Mouse (Mus musculus) Patski (cell line): ENCODE results near the gene Tectb. TPM values are rescaled to one million over a fixed set of nuclear protein-coding genes. Genes with fewer than 3 reads are reported as not detected.
"Not testable (repeated sequence)": the region's sequence is repeated elsewhere in the genome, so short reads cannot be mapped to it uniquely, and the experiment has no call there.

Experiments used
- ATAC-seq: fragments of 100-300 bp; one replicate; pipeline ENCODE4 v1.8.0; 2021
- CTCF ChIA-PET: fragments of 350-600 bp; sonication (Branson Sonifier 250); formaldehyde crosslinking; loops from one replicate; lab custom pipeline; 2022; ENCODE audit warnings: inconsistent platforms; lab: Charles Lee
- POLR2A ChIA-PET: fragments of 350-600 bp; sonication (Branson Sonifier 250); formaldehyde crosslinking; loops from one replicate; lab custom pipeline; 2022; ENCODE audit warnings: antibody characterized with exemption, inconsistent platforms; lab: Charles Lee
- DNase-seq: peaks from one replicate; pipeline ENCODE4 v3.0.0-alpha.2; 2011; ENCODE audit warnings: low read depth, low spot score
- H3K27me3 ChIP-seq: fragments of 371-371 bp; one replicate; pipeline ENCODE4 v1.5.1; 2021
- CTCF ChIP-seq: fragments of 100-300 bp; IDR thresholded peaks from one replicate; pipeline ENCODE4 v1.5.1; 2021
- in situ Hi-C: fragments of 300-500 bp; cut with MboI; formaldehyde crosslinking; loops from 3 replicates; pipeline ENCODE4 v1.11.1; 2018; ENCODE audit warnings: low pct_unique_long_range_greater_than_20kb, mixed read lengths
- polyA plus RNA-seq: library from polyadenylated mRNA; unstranded; gene quantifications from one replicate; pipeline ENCODE4 v1.2.3, GENCODE M21; 2021

Gene Tectb
- polyA plus RNA-seq, 1 experiment from 2014 or later, result not detected

DNA sequence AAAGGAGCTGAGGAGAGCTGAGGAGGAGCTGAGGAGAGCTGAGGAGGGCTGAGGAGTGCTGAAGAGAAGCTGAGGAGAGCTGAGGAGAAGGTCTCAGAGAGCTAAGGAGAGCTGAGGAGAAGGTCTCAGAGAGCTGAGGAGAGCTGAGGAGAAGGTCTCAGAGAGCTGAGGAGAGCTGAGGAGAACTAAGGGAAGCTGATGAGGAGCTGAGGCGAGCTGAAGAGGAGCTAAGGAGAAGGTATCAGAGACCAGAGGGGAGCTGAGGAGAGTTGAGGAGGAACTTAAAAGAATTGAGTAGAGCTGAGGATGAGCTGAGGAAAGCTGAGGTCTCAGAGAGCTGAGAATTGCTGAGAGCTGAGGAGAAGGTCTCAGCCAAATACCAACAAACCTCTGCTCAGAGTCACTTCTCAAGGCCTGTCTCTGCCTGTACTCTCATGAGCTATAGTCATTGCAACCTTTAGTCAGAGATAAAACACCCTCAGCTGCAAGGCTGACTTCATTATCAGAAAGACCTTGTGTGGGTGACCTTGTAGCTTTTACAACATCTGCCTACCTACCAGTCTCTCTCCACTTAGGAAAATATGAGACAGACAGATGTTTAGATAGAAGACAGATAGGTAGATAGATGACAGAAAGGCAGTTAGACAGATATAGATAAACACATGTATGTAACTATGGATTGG is 15.2 kb upstream of the Tectb start:
- TF ChIP-seq CTCF, result no peak
- no peak for DNase-seq
- ChIA-PET POLR2A (no interaction called here), CTCF (interaction anchor here (0.8 kb wide), 1 partner anchor 9 kb away, joined by 4 read pairs; no protein-coding TSS in a partner anchor)
- H3K27me3 ChIP-seq, result peaks cover 62% of the 10 kb centered on the region
- ATAC-seq, result no peak
- in situ Hi-C loops, result no loop called here

DNA sequence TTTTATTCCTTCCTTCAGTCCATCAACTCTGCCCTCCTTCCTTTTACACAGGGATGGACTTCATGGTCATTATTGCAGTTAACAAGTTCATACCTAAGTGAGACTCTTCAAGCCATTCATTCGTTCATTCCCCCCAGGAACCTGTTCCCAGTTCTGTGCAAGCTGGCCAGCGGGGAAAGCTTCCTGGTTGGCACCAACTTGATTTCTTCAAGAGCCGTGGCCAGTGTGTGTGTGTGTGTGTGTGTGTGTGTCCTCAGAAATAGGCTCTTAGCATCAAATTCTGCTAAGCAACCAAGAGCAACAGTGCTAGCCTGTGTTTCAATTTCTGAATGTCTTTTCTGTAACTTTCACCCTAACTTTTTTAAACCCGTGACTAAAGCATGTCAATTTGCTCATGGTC is 14.6 kb upstream of the Tectb start:
- CTCF ChIA-PET, result no interaction called here
- TF ChIP-seq CTCF, result no peak
- H3K27me3 ChIP-seq, result peaks cover 56% of the 10 kb centered on the region
- ATAC-seq (no peak), DNase-seq (no peak)
- in situ Hi-C loops, result no loop called here
- POLR2A ChIA-PET, result no interaction called here

DNA sequence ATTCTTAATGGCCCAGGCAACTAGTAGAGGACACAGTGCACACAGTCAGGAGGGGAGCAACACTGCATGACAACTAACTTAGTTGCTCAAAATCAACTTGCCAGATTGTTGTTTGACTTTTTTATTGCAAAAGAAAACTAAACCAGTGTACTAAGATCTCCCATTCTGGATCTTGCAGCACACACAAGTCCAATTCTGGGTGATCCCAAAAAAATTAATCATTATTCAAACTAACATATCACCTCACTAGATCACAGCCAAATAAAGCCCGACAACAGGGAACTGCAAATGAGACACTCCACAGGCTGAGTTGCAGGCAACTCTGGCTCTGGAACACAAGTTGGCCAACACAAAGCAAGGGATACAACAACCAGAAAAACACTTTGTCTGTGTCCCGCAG is 13.8 kb upstream of the Tectb start:
- in situ Hi-C loops, result no loop called here
- DNase-seq, result no peak
- H3K27me3 ChIP-seq, result peaks cover 49% of the 10 kb centered on the region
- ChIA-PET CTCF (no interaction called here), POLR2A (no interaction called here)
- TF ChIP-seq CTCF, result no peak
- ATAC-seq, result no peak

DNA sequence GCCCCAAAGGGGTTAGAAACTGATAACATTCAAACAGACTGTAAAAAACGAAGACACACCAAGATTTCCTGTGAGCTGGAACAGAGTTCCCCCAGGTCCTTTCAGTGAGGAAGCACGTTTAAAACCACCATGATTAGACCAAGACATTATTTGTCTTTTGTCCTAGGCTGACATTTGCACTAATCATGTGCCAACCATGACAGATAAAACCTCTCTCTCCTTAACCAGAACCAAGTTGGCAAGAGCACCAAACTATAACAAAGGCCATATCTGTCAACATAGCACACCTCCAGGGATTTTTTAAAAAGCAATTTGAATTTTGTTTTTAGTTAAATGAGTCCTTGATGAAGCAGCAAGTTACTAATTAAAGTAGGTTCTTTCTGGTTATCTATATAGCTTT is 12.8 kb upstream of the Tectb start:
- ATAC-seq (no peak), DNase-seq (no peak)
- CTCF ChIA-PET, result interaction anchor here (1.4 kb wide), 1 partner anchor 11 kb away, joined by 3 read pairs; no protein-coding TSS in a partner anchor
- peaks cover 50% of the 10 kb centered on the region for H3K27me3 ChIP-seq
- TF ChIP-seq CTCF, result no peak
- in situ Hi-C loops, result no loop called here
- POLR2A ChIA-PET, result no interaction called here

DNA sequence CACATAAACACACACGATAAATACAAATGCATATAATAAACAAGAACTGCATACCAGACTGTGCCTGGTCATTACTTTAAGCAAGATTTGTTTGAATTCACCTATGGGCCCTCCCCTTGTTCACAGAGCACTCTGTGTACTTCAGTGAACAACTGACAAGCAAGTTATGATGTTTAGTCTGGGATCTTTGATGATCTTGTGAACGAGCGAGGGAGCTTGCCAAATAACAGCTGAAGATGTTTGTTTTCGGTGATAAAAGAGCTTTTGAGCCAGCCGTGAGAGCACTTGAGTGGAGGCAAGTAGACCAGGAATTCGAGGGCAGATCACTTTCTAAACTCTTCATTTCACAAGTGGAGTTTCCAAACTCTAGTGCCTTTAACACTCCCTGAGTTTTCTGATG is 12.2 kb upstream of the Tectb start:
- in situ Hi-C loops, result no loop called here
- POLR2A ChIA-PET, result no interaction called here
- peaks cover 55% of the 10 kb centered on the region for H3K27me3 ChIP-seq
- ATAC-seq, result no peak
- TF ChIP-seq CTCF, result no peak
- CTCF ChIA-PET, result interaction anchor here (1.4 kb wide), 1 partner anchor 11 kb away, joined by 3 read pairs; no protein-coding TSS in a partner anchor
- DNase-seq, result no peak

DNA sequence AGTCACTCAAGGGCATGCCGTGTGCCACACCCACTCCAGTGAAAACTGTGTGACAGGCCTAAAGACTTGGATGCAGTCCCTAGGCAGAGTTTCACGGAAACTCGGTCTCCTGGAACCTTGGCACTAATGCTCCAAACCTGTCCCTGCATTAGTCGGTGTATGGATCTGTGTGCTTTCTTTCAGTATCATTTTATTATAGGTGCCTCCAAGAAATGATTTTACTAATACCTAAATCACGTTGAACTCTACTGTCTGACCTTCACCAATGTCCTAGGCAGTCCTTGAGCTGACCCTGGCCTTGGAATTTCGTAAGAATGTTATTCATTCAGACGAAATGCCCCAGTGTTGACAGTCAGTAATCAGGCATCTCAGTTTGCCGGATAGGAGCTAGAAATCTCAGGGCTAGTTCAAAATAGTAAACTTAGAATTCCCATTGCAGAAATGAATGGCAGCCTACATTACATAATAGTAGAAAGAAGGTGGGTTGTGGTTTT is 11.2 kb upstream of the Tectb start:
- in situ Hi-C loops, DNase-seq, CTCF ChIA-PET, ATAC-seq, POLR2A ChIA-PET: not testable (repeated sequence)
- H3K27me3 ChIP-seq, result peaks cover 55% of the 10 kb centered on the region

DNA sequence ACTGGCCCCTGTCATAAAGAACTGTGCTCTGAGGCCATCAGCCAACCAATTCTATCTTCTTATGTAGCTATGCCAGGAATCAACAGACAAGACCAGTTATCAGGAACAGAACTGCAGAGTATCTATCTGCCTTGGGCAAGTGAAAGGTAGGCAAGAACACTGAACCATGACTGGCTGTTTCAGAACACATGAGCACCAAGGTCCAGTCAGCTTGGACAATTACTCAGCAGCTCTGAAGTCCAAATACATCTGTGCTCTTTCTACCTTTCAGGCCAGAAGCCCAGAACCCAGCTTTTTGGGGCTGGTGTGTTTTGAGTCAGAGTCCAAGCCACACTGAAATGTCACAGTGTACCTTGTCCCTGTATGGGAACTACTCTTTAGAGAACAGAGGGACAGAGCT is 10.1 kb upstream of the Tectb start:
- ChIA-PET CTCF (no interaction called here), POLR2A (no interaction called here)
- TF ChIP-seq CTCF, result no peak
- in situ Hi-C loops, result no loop called here
- no peak for ATAC-seq
- DNase-seq, result no peak
- peaks cover 61% of the 10 kb centered on the region for H3K27me3 ChIP-seq

DNA sequence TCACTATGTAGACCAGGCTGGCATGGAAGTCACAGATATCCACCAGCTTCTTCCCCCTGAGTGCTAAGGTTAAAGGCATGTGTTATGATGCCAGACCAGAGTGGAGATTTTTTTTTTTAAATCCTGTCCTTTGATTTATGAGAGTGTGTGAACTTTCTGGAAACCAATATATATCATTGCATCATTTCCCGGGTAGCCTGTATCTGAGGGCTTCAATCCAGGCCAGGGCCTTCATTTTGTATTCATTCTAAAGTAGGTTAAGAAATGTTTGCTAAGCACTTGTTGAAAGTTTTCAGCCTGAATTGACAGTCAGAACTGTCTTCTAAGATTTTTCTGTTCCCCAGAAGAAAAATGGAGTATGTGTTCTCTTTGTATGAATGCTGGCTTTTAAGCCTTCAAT is 8.9 kb upstream of the Tectb start:
- in situ Hi-C loops, result no loop called here
- ChIA-PET POLR2A (no interaction called here), CTCF (no interaction called here)
- peaks cover 60% of the 10 kb centered on the region for H3K27me3 ChIP-seq
- TF ChIP-seq CTCF, result no peak
- no peak for DNase-seq
- no peak for ATAC-seq

DNA sequence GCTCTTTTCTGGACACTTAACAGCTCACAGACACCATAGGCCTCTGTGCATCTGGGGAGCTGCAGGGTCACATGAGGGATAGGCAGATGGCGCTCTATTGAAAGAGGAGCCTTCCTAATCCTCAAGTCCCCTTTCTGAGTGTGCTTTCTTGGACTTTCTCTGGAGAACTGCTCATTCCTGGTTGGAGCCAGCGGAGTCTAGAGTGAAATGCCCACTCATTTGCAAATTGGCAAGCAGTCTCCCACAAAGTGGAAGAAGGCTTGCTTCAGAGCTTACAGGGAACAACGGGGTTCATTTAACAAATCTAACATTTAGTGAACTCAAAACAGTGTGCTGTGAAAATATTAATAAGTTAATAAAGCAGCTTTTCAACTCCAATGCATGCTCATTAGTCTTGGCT is 3.4 kb upstream of the Tectb start:
- TF ChIP-seq CTCF, result no peak
- DNase-seq, result no peak
- ChIA-PET POLR2A (interaction anchor here (0.5 to 0.7 kb wide), 2 partner anchors 14 to 1575 kb away, joined by 3 to 4 read pairs; no protein-coding TSS in a partner anchor), CTCF (interaction anchor here (0.9 to 1.7 kb wide), 2 partner anchors 20 to 21 kb away, joined by 3 to 6 read pairs; no protein-coding TSS in a partner anchor)
- peaks cover 81% of the 10 kb centered on the region for H3K27me3 ChIP-seq
- in situ Hi-C loops, result no loop called here
- no peak for ATAC-seq

DNA sequence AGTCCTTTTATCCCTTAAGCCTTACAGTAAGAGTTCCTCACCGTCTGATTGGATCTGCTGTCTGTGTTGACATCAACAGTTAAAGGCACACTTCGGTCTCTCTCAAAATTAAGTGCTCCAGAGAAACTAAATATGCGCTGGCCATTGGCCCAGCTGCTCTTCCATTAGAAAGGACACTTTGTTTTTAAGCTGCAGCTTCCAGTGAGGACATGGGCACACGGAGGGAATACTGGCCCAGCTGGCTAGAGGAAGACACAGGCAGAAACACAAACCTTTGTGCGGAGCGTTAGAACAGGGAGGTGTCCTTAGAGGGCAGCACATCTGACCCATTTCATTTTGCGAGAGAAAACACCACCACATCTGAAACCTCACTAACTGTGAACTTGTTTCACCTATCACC is 3.9 kb downstream of the Tectb start:
- DNase-seq, result no peak
- H3K27me3 ChIP-seq, result peaks cover 52% of the 10 kb centered on the region
- in situ Hi-C loops, result no loop called here
- POLR2A ChIA-PET, result no interaction called here
- CTCF ChIA-PET, result interaction anchor here (1.0 kb wide), 1 partner anchor 14 kb away, joined by 3 read pairs; no protein-coding TSS in a partner anchor
- ATAC-seq, result no peak
- TF ChIP-seq CTCF, result no peak

DNA sequence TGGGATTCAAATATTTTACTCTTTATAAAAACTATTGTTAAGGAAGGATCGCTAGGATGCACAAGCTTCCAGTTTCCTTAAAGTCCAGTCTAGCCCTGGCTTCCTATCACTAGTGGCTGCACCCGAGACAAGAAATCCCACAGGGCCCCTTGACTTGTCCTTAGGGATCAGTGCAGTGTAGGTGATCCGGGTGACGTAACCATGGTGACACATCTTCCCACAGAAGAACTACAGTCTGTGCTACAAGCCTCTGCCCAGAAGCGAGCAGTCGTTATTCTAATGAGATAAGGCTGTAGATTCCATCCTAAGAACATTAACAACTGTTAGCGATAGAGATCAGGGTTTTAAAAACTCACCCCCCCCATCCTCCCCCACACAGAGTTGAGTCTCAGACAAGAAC is 4.5 kb downstream of the Tectb start:
- TF ChIP-seq CTCF, result no peak
- ChIA-PET POLR2A (no interaction called here), CTCF (interaction anchor here (1.0 kb wide), 1 partner anchor 13 kb away, joined by 3 read pairs; no protein-coding TSS in a partner anchor)
- DNase-seq, result no peak
- no peak for ATAC-seq
- peaks cover 55% of the 10 kb centered on the region for H3K27me3 ChIP-seq
- in situ Hi-C loops, result no loop called here
